Mouse (Mus musculus): ENCODE data around the gene Heca. TPM values are rescaled to one million over a fixed set of nuclear protein-coding genes. Genes with fewer than 3 reads are reported as not detected.

The Heca gene
- polyA plus RNA-seq, 1 experiment from 2014 or later = 8.5 TPM

- no peaks in the 10 kb centered on the region for H3K9me3 ChIP-seq (ENCODE audit: control insufficient read depth, low read length)
- no peak overlapping the region for H3K9ac ChIP-seq (replicated peaks; ENCODE audit: low read depth, low read length)
- H3K4me3 ChIP-seq (ENCODE audit: low read depth, low read length) = no peak overlapping the region
- no peaks in the 10 kb centered on the region for H3K27me3 ChIP-seq (ENCODE audit: control insufficient read depth, insufficient read depth, low read length)
- H3K36me3 ChIP-seq (ENCODE audit: control insufficient read depth, insufficient read depth, low read length) = no peaks in the 10 kb centered on the region
- H3K4me2 ChIP-seq (ENCODE audit: low read depth, low read length) = no peak overlapping the region
- no peak for ATAC-seq (ENCODE audit: low read depth)
- no peak overlapping the region for H3K27ac ChIP-seq (ENCODE audit: low read depth, low read length)
- WGBS = 82% methylated on average over 6 of the region's 6 CpGs
- H3K4me1 ChIP-seq (ENCODE audit: control insufficient read depth, insufficient read depth, low read length) = no peaks in the 10 kb centered on the region
Observed at GRCm38 (mm10) chr10:17860701-17861480, 87.0 kb downstream of the Heca start.

- WGBS = 87% methylated on average over 9 of the region's 9 CpGs
- H3K4me3 ChIP-seq (ENCODE audit: low read depth, low read length) = no peak overlapping the region
- H3K4me2 ChIP-seq (ENCODE audit: low read depth, low read length) = no peak overlapping the region
- no peak for ATAC-seq (ENCODE audit: low read depth)
- no peaks in the 10 kb centered on the region for H3K9me3 ChIP-seq (ENCODE audit: control insufficient read depth, low read length)
- no peaks in the 10 kb centered on the region for H3K4me1 ChIP-seq (ENCODE audit: control insufficient read depth, insufficient read depth, low read length)
- no peaks in the 10 kb centered on the region for H3K36me3 ChIP-seq (ENCODE audit: control insufficient read depth, insufficient read depth, low read length)
- H3K27me3 ChIP-seq (ENCODE audit: control insufficient read depth, insufficient read depth, low read length) = no peaks in the 10 kb centered on the region
- H3K9ac ChIP-seq (replicated peaks; ENCODE audit: low read depth, low read length) = no peak overlapping the region
- H3K27ac ChIP-seq (ENCODE audit: low read depth, low read length) = no peak overlapping the region
Observed at GRCm38 (mm10) chr10:17857647-17858261, 90.1 kb downstream of the Heca start.

DNA sequence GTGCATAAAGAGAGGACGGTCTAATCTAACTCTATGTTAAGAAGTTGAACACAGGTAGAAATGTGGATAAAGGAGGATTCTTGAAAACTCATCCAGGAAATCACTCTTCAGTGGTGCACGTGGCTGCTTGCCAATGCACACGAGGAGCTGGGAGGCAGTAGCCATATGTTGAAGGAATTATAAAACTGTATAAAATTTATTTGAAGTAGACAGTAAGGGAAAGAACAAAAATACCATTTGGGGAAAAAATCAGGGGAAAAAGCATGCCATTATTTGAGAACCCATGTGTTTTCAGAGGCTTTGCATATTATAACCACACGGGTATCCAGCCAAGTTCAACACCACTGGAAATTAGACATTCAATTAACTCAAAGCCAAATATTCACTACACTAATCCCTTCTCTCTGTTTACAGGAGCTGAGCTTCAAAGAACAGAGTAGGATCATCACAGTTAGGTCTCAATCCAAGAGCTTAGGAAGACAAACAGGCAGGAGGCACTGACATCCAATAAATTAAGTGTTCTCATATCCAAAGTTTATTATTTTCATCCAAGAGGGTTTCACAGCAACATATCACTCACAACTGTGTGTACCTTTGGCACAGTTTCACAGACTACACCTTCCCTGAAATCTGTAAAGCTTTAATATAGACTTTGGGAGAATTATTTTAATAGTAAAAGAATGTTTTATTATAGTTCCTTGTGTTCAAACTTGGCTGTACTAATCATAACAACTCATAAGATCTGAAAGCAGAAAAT, 102.9 kb downstream of the Heca start:
- Histone ChIP-seq H3K27me3 (ENCODE audit: control insufficient read depth, insufficient read depth, low read length) (no peaks in the 10 kb centered on the region), H3K4me1 (ENCODE audit: control insufficient read depth, insufficient read depth, low read length) (no peaks in the 10 kb centered on the region), H3K4me2 (ENCODE audit: low read depth, low read length) (no peak overlapping the region), H3K4me3 (ENCODE audit: low read depth, low read length) (no peak overlapping the region), H3K36me3 (ENCODE audit: control insufficient read depth, insufficient read depth, low read length) (no peaks in the 10 kb centered on the region), H3K9ac (replicated peaks; ENCODE audit: low read depth, low read length) (no peak overlapping the region), H3K27ac (ENCODE audit: low read depth, low read length) (no peak overlapping the region), H3K9me3 (ENCODE audit: control insufficient read depth, low read length) (no peaks in the 10 kb centered on the region)
- 70% methylated on average over 4 of the region's 4 CpGs for WGBS
- no peak for ATAC-seq (ENCODE audit: low read depth)

DNA sequence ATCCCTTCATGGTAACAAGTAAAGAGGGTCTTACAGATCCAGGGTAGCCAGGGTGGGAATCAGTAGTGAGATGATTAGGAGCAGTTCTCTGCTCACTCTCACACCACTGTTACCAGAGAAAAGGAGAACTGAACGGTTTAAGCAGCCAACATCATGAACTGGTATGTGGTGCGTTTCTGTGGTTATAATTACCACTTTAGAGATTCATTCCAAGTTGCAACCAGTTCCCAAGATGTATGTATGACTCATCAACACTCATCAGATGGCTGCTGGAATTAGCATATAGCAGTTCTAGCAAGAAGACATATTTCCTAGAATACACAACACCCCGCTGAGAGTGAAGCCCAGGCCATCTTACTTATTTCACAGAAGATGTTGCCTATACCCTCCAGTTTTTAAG, 105.8 kb downstream of the Heca start:
- ATAC-seq (ENCODE audit: low read depth) = no peak
- Histone ChIP-seq H3K4me1 (ENCODE audit: control insufficient read depth, insufficient read depth, low read length) (no peaks in the 10 kb centered on the region), H3K9ac (replicated peaks; ENCODE audit: low read depth, low read length) (no peak overlapping the region), H3K4me2 (ENCODE audit: low read depth, low read length) (no peak overlapping the region), H3K36me3 (ENCODE audit: control insufficient read depth, insufficient read depth, low read length) (no peaks in the 10 kb centered on the region), H3K27ac (ENCODE audit: low read depth, low read length) (no peak overlapping the region), H3K4me3 (ENCODE audit: low read depth, low read length) (no peak overlapping the region), H3K27me3 (ENCODE audit: control insufficient read depth, insufficient read depth, low read length) (no peaks in the 10 kb centered on the region), H3K9me3 (ENCODE audit: control insufficient read depth, low read length) (no peaks in the 10 kb centered on the region)
- 93% methylated on average over 3 of the region's 3 CpGs for WGBS

DNA sequence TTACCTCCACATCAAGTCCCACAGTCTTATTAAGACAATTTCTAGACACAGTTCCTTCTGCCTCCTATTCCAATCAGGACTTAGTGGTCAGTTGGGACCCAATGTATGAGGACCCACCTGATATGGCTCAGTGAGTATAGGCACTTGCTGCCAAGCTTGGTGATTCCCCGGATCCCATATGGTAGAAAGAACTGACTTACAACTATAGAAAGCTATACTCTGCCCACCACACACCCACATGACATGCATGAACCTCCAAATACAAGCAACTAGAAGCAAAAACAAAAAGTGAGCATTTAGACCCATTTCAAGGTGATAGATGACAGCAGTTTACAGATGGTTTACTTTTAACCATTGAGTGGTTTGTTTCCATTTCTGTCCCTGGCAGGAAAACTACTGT, 111.6 kb downstream of the Heca start:
- Histone ChIP-seq H3K27me3 (ENCODE audit: control insufficient read depth, insufficient read depth, low read length) (no peaks in the 10 kb centered on the region), H3K9ac (replicated peaks; ENCODE audit: low read depth, low read length) (no peak overlapping the region), H3K4me1 (ENCODE audit: control insufficient read depth, insufficient read depth, low read length) (no peaks in the 10 kb centered on the region), H3K4me2 (ENCODE audit: low read depth, low read length) (no peak overlapping the region), H3K9me3 (ENCODE audit: control insufficient read depth, low read length) (no peaks in the 10 kb centered on the region), H3K36me3 (ENCODE audit: control insufficient read depth, insufficient read depth, low read length) (no peaks in the 10 kb centered on the region), H3K4me3 (ENCODE audit: low read depth, low read length) (no peak overlapping the region), H3K27ac (ENCODE audit: low read depth, low read length) (no peak overlapping the region)
- 90% methylated on average over 1 of the region's 1 CpGs for WGBS
- no peak for ATAC-seq (ENCODE audit: low read depth)

GRCm38 (mm10) chr10:17835031-17835430, 112.8 kb downstream of the Heca start:
- Histone ChIP-seq H3K4me3 (ENCODE audit: low read depth, low read length) (no peak overlapping the region), H3K9me3 (ENCODE audit: control insufficient read depth, low read length) (no peaks in the 10 kb centered on the region), H3K4me2 (ENCODE audit: low read depth, low read length) (no peak overlapping the region), H3K27me3 (ENCODE audit: control insufficient read depth, insufficient read depth, low read length) (no peaks in the 10 kb centered on the region), H3K36me3 (ENCODE audit: control insufficient read depth, insufficient read depth, low read length) (no peaks in the 10 kb centered on the region), H3K4me1 (ENCODE audit: control insufficient read depth, insufficient read depth, low read length) (no peaks in the 10 kb centered on the region), H3K27ac (ENCODE audit: low read depth, low read length) (no peak overlapping the region), H3K9ac (replicated peaks; ENCODE audit: low read depth, low read length) (no peak overlapping the region)
- no peak for ATAC-seq (ENCODE audit: low read depth)
- WGBS = 92% methylated on average over 6 of the region's 6 CpGs

GRCm38 (mm10) chr10:17831041-17831440, 116.8 kb downstream of the Heca start:
- WGBS = 16% methylated on average over 3 of the region's 3 CpGs
- H3K27ac ChIP-seq (ENCODE audit: low read depth, low read length) = no peak overlapping the region
- H3K9me3 ChIP-seq (ENCODE audit: control insufficient read depth, low read length) = no peaks in the 10 kb centered on the region
- no peaks in the 10 kb centered on the region for H3K36me3 ChIP-seq (ENCODE audit: control insufficient read depth, insufficient read depth, low read length)
- no peaks in the 10 kb centered on the region for H3K27me3 ChIP-seq (ENCODE audit: control insufficient read depth, insufficient read depth, low read length)
- no peaks in the 10 kb centered on the region for H3K4me1 ChIP-seq (ENCODE audit: control insufficient read depth, insufficient read depth, low read length)
- H3K4me2 ChIP-seq (ENCODE audit: low read depth, low read length) = no peak overlapping the region
- no peak overlapping the region for H3K9ac ChIP-seq (replicated peaks; ENCODE audit: low read depth, low read length)
- no peak overlapping the region for H3K4me3 ChIP-seq (ENCODE audit: low read depth, low read length)
- no peak; the same call in 1 of the 2 replicates for ATAC-seq (ENCODE audit: low read depth)

- ATAC-seq (ENCODE audit: low read depth) = no peak
- Histone ChIP-seq H3K9me3 (ENCODE audit: control insufficient read depth, low read length) (no peaks in the 10 kb centered on the region), H3K27ac (ENCODE audit: low read depth, low read length) (no peak overlapping the region), H3K4me3 (ENCODE audit: low read depth, low read length) (no peak overlapping the region), H3K27me3 (ENCODE audit: control insufficient read depth, insufficient read depth, low read length) (no peaks in the 10 kb centered on the region), H3K9ac (replicated peaks; ENCODE audit: low read depth, low read length) (no peak overlapping the region), H3K4me1 (ENCODE audit: control insufficient read depth, insufficient read depth, low read length) (no peaks in the 10 kb centered on the region), H3K4me2 (ENCODE audit: low read depth, low read length) (no peak overlapping the region), H3K36me3 (ENCODE audit: control insufficient read depth, insufficient read depth, low read length) (no peaks in the 10 kb centered on the region)
- 91% methylated on average over 4 of the region's 4 CpGs for WGBS
Observed at GRCm38 (mm10) chr10:17829205-17829604, 118.7 kb downstream of the Heca start.

DNA sequence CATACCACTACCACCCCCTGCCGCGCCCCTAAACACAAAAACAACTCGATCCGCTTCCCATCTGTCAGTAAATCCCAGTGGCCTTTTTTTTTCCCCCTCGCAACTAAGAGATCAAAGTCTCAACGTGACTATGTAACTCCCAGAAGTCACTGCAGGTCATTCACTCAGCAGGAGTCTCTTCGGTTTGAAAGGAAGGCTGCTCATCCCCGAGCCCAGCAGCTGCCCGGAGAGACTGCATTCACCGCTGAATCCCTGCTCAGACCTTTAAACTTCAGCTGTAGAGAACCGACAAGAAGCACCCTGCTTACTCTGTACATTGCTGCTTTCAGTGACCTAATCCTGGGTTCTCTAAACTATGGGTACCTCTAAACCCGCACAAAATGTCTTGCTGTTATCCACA, 120.5 kb downstream of the Heca start:
- Histone ChIP-seq H3K4me3 (ENCODE audit: low read depth, low read length) (no peak overlapping the region), H3K4me2 (ENCODE audit: low read depth, low read length) (peak overlapping the region; percentile 41; the same call in 1 of the 2 replicates), H3K9ac (replicated peaks; ENCODE audit: low read depth, low read length) (no peak overlapping the region; the same call in 1 of the 2 replicates), H3K27me3 (ENCODE audit: control insufficient read depth, insufficient read depth, low read length) (no peaks in the 10 kb centered on the region), H3K9me3 (ENCODE audit: control insufficient read depth, low read length) (no peaks in the 10 kb centered on the region), H3K27ac (ENCODE audit: low read depth, low read length) (no peak overlapping the region), H3K4me1 (ENCODE audit: control insufficient read depth, insufficient read depth, low read length) (no peaks in the 10 kb centered on the region), H3K36me3 (ENCODE audit: control insufficient read depth, insufficient read depth, low read length) (no peaks in the 10 kb centered on the region)
- ATAC-seq (ENCODE audit: low read depth) = peak; percentile 49
- WGBS = under 1% methylated on average over 12 of the region's 12 CpGs
